Mouse (Mus musculus): Measurements from ENCODE around the gene Sdc4.

The Sdc4 gene

GRCm38 (mm10) chr2:164431676-164432465, 11.8 kb downstream of the Sdc4 start:
- no peak for DNase-seq (ENCODE audit: low spot score in 2 of 2)

GRCm38 (mm10) chr2:164430697-164431096, 13.0 kb downstream of the Sdc4 start:
- DNase-seq (ENCODE audit: low spot score in 2 of 2), result no peak

- DNase-seq (ENCODE audit: low spot score in 2 of 2), result no peak
These were observed 13.6 kb downstream of the Sdc4 start for GRCm38 (mm10) chr2:164429881-164430615.

GRCm38 (mm10) chr2:164428451-164428850, 15.2 kb downstream of the Sdc4 start:
- DNase-seq (ENCODE audit: low spot score in 2 of 2), result no peak

- no peak for DNase-seq (ENCODE audit: low spot score in 2 of 2)
These were observed 16.7 kb downstream of the Sdc4 start for GRCm38 (mm10) chr2:164426952-164427351.

GRCm38 (mm10) chr2:164426121-164426520, 17.6 kb downstream of the Sdc4 start:
- DNase-seq (ENCODE audit: low spot score in 2 of 2), result no peak

- DNase-seq (ENCODE audit: low spot score in 2 of 2), result no peak
These were observed 18.3 kb downstream of the Sdc4 start for GRCm38 (mm10) chr2:164425401-164425800.

GRCm38 (mm10) chr2:164424406-164424805, 19.3 kb downstream of the Sdc4 start:
- DNase-seq (ENCODE audit: low spot score in 2 of 2), result no peak

GRCm38 (mm10) chr2:164423464-164423863, 20.2 kb downstream of the Sdc4 start:
- no peak for DNase-seq (ENCODE audit: low spot score in 2 of 2)

GRCm38 (mm10) chr2:164422675-164423393, 20.9 kb downstream of the Sdc4 start:
- DNase-seq (ENCODE audit: low spot score in 2 of 2), result no peak

GRCm38 (mm10) chr2:164421979-164422378, 21.7 kb downstream of the Sdc4 start:
- DNase-seq (ENCODE audit: low spot score in 2 of 2), result no peak

GRCm38 (mm10) chr2:164421306-164421705, 22.4 kb downstream of the Sdc4 start:
- DNase-seq (ENCODE audit: low spot score in 2 of 2), result no peak

- no peak for DNase-seq (ENCODE audit: low spot score in 2 of 2)
These were observed 24.2 kb downstream of the Sdc4 start for GRCm38 (mm10) chr2:164419489-164419888.

GRCm38 (mm10) chr2:164418308-164418875, 25.3 kb downstream of the Sdc4 start:
- no peak for DNase-seq (ENCODE audit: low spot score in 2 of 2)

GRCm38 (mm10) chr2:164417198-164417597, 26.5 kb downstream of the Sdc4 start:
- DNase-seq (ENCODE audit: low spot score in 2 of 2), result peak in 1 of 2 experiments; percentile 35

- no peak for DNase-seq (ENCODE audit: low spot score in 2 of 2)
These were observed 29.1 kb downstream of the Sdc4 start for GRCm38 (mm10) chr2:164414581-164414980.

- no peak for DNase-seq (ENCODE audit: low spot score in 2 of 2)
These were observed 29.5 kb downstream of the Sdc4 start for GRCm38 (mm10) chr2:164414167-164414566.

GRCm38 (mm10) chr2:164407708-164408107, 36.0 kb downstream of the Sdc4 start:
- DNase-seq (ENCODE audit: low spot score in 2 of 2), result peak; percentile 65 to 72

GRCm38 (mm10) chr2:164405519-164405918, 38.2 kb downstream of the Sdc4 start:
- no peak for DNase-seq (ENCODE audit: low spot score in 2 of 2)

GRCm38 (mm10) chr2:164405060-164405459, 38.6 kb downstream of the Sdc4 start, which contains the start of gene Matn4:
Gene Matn4, minus strand, starts transcription at chr2:164405160.
- DNase-seq (ENCODE audit: low spot score in 2 of 2), result no peak

GRCm38 (mm10) chr2:164404082-164404990, 39.4 kb downstream of the Sdc4 start:
- no peak for DNase-seq (ENCODE audit: low spot score in 2 of 2)

All from right cerebral cortex, adult 2 months (tissue).